Comparison of ENCODE assay signal across 16 mouse cellular contexts in the genomic region with DNA sequence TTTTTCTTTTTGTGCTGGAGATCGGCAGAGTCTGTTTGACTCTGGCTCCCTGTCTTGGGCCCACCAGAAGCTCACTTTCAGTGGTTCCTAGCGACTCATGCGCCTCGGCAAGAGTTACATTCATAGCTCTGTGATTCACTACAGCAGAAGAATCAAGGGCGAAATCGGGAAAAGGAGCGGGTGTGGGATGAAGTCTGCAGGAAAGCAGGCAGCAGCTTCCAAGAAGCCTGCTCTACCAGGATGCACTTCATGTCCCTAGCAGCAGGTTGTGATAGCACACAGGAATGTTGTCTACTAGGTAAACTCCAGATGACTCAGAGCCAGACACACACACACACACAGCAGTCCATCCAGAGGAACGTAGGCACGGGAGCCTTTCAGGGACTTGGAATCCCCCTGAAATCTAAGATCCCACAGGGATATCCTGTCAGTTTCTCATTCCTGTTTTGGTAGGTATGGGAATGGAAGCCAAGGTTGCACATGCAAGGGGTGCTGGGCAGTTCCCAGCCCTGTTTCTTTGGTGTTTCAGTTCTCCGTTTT. TPM values are rescaled to one million over a fixed set of nuclear protein-coding genes. Genes with fewer than 3 reads are reported as not detected.
DNase-seq lines count a peak whose midpoint lies in the region.
"Had no signal": no experiment of that assay in that cellular context is flagged by ENCODE, and none has a peak within 500 bp of the region (broad histone marks: within the 10 kb centered on the region; RNA-seq: fewer than 3 reads in every experiment).

No protein-coding gene starts in this region.

- intact Hi-C loops in left cerebral cortex, postnatal 14 days (cut with DNase I): no loop called here

- peak; percentile 35 to 37 for DNase-seq in frontal cortex, postnatal 36 days (ENCODE audit: low spot score in 2 of 2)
- no peak for DNase-seq in frontal cortex, postnatal 10 days (ENCODE audit: low spot score in 2 of 2)
- DNase-seq in right cerebral cortex, adult 2 months (ENCODE audit: low spot score in 2 of 2): peak; percentile 49
- no peak for DNase-seq in right cerebral cortex, postnatal 10 days (ENCODE audit: low spot score in 2 of 2)
- DNase-seq in left cerebral cortex, postnatal 14 days (ENCODE audit: low spot score in 2 of 2): peak; percentile 12 to 23
- DNase-seq in kidney, postnatal 4 days: no peak
- DNase-seq in Muller cell, postnatal 12 days (ENCODE audit: inconsistent ontology term): no peak
- DNase-seq: adrenal gland, adult 2 months; adrenal gland, postnatal 25 days; cerebellum, adult 2 months; cerebellum, postnatal 10 days; gastrocnemius, adult 2 months; gastrocnemius, postnatal 25 days; heart, adult 18-20 months; heart, postnatal 10 days; heart, postnatal 4 days had no signal

RNA-seq across cellular contexts. Expression of gene Gfpt1, which starts 9.3 kb away (rescaled TPM):
- 10 to 100 TPM; 56.3 to 57.5 TPM for total RNA-seq in left cerebral cortex, postnatal 14 days (2021)

RNA-seq across cellular contexts. Expression of gene Nfu1, which starts 42.9 kb away (rescaled TPM):
- total RNA-seq in left cerebral cortex, postnatal 14 days (2021): 10 to 100 TPM; 58.5 to 61.5 TPM

RNA-seq across cellular contexts. Expression of gene D6Ertd527e, which starts 52.6 kb away (rescaled TPM):
- total RNA-seq in left cerebral cortex, postnatal 14 days (2021): not detected
- total RNA-seq: adrenal gland, adult 2 months; gastrocnemius, adult 2 months; gastrocnemius, postnatal 25 days; heart, adult 18-20 months; heart, postnatal 10 days; heart, postnatal 4 days had no signal

Comparison
In these comparisons a context has a peak if more than half of its experiments do, and no peak if none do; other contexts are left out.
1. DNase-seq: peak in frontal cortex, postnatal 36 days (2 of 2), right cerebral cortex, adult 2 months (2 of 2) and left cerebral cortex, postnatal 14 days (2 of 2); none in frontal cortex, postnatal 10 days (0 of 2), right cerebral cortex, postnatal 10 days (0 of 2), kidney, postnatal 4 days (0 of 2) and Muller cell, postnatal 12 days (single experiment).